Mouse (Mus musculus) forebrain, embryonic 16.5 days (tissue): ENCODE results near the gene Nfat5. TPM values are rescaled to one million over a fixed set of nuclear protein-coding genes. Genes with fewer than 3 reads are reported as not detected.

Experiments
- ATAC-seq: fragments of 200-750 bp; cut with Nextera tagmentation; 2 replicates; pipeline ENCODE4 v1.8.0; 2017; ENCODE audit warnings: mild to moderate bottlenecking, moderate library complexity
- H3K27ac ChIP-seq: fragments of 300-500 bp; sonication (generic); 2 replicates; pipeline ENCODE4 v1.5.1; 2014; ENCODE audit warnings: low read length, control low read depth
- H3K27me3 ChIP-seq: fragments of 300-500 bp; sonication (generic); replicated peaks from 2 replicates; pipeline ENCODE4 v1.6.1; 2014; ENCODE audit warnings: low read length; ENCODE audit not compliant: control insufficient read depth, insufficient read depth
- H3K36me3 ChIP-seq: fragments of 300-500 bp; sonication (generic); 2 replicates; pipeline ENCODE4 v1.6.1; 2014; ENCODE audit not compliant: control insufficient read depth, insufficient read depth
- H3K4me1 ChIP-seq: fragments of 300-500 bp; sonication (generic); replicated peaks from 2 replicates; pipeline ENCODE4 v1.6.1; 2014; ENCODE audit warnings: low read length; ENCODE audit not compliant: control insufficient read depth, insufficient read depth
- H3K4me2 ChIP-seq: fragments of 300-500 bp; sonication (generic); 2 replicates; pipeline ENCODE4 v1.6.1; 2014; ENCODE audit warnings: mild to moderate bottlenecking, low read length, control low read depth
- H3K4me3 ChIP-seq: fragments of 300-500 bp; sonication (generic); replicated peaks from 2 replicates; pipeline ENCODE4 v1.5.1; 2014; ENCODE audit warnings: mild to moderate bottlenecking, low read length, control low read depth
- H3K9ac ChIP-seq: fragments of 300-500 bp; sonication (generic); replicated peaks from 2 replicates; pipeline ENCODE4 v1.6.1; 2014; ENCODE audit warnings: low read depth, low read length, control low read depth
- H3K9me3 ChIP-seq: fragments of 300-500 bp; sonication (generic); 2 replicates; pipeline ENCODE4 v1.6.1; 2016; ENCODE audit warnings: low read length; ENCODE audit not compliant: control insufficient read depth
- WGBS: fragments of 180-500 bp; shearing (Covaris S2); extraction: QIAGEN DNeasy Blood & Tissue Kit; methylation state at CpG from one replicate; pipeline ENCODE4 v1.1.7; 2014; 5-methylcytosine and 5-hydroxymethylcytosine counted together
- polyA plus RNA-seq: library from polyadenylated mRNA; unstranded; fragments of >200 nt; fragmentation: Nextera tagmentation; extraction: Ambion mirVana; gene quantifications from 2 replicates; pipeline ENCODE4 v1.2.1, GENCODE M21; 2015

Nfat5 gene
- polyA plus RNA-seq, result 8.5 and 11.8 TPM in 2 replicates

DNA sequence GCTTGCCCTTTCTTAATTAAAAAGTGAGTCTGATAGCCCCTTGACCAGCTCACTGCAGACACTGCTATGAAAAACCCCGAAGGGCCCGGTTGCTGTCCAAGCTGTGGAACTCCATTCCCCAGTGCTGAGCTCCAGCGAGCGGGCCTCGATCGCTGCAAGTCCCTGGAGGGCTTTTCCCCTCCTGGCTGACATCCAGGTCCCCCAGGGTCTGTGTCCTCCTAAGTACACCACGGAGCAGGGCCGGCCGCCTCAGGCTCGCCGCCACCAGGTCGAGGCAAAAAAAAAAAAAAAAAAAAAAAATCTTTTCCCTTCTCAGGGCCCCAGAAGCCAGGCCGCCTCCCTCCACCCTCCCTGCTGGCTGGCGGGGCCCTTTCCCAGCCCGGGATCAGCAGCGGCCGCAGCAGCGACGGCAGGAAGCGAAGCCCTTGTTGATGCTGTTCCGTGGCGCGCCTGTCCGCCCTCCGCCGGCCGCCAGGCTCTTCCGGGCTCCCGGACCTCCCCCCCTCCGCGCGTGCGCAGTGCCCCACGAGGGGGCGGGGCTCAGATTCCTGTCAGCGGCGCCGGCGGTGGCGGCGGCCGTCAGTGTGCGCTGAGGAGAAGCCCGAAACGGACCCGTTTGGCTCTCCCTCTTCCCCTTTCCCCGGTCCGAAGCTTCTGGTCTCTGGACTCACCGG is at the start of gene Nfat5:
Gene Nfat5, plus strand, starts transcription at position 543 of the 674 bp plus-strand sequence.
- ATAC-seq, result peak; percentile 90
- peak within 1 kb of the TSS; percentile 93 for H3K9ac ChIP-seq
- peak within 1 kb of the TSS; percentile 93 for H3K4me3 ChIP-seq
- no peaks in the 10 kb centered on the region for H3K27me3 ChIP-seq
- H3K4me1 ChIP-seq, result peaks cover 10% of the 10 kb centered on the region
- no peaks in the 10 kb centered on the region for H3K36me3 ChIP-seq
- peak within 1 kb of the TSS; percentile 72 for H3K4me2 ChIP-seq
- WGBS, result under 1% methylated on average over 46 of the region's 49 CpGs
- no peaks in the 10 kb centered on the region for H3K9me3 ChIP-seq
- H3K27ac ChIP-seq, result peak within 1 kb of the TSS; percentile 89

DNA sequence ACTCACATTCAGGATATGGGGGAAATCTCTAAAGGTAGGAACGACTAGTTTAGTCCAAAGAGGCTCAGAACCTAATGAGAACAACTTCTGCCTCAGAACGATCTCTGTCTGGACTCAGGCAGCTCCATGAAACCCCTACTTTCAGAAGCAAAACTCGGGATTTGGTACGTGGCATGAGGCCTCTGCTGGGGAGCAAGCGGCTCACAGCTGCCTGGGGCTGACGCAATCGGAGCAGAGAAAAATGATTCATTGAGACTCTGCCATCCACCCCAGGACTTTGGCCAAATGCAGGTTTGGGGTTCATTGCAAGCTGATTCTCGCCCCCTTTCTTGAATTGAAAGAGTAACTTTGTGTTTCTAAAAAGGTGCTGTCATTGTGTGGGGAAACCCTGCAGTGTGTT is 49.1 kb upstream of the Nfat5 start:
- Histone ChIP-seq H3K4me1 (no peaks in the 10 kb centered on the region), H3K4me2 (no peak overlapping the region), H3K9ac (no peak overlapping the region), H3K27me3 (no peaks in the 10 kb centered on the region), H3K9me3 (no peaks in the 10 kb centered on the region), H3K27ac (no peak overlapping the region), H3K36me3 (no peaks in the 10 kb centered on the region), H3K4me3 (no peak overlapping the region)
- no peak for ATAC-seq
- 73% methylated on average over 8 of the region's 8 CpGs for WGBS

DNA sequence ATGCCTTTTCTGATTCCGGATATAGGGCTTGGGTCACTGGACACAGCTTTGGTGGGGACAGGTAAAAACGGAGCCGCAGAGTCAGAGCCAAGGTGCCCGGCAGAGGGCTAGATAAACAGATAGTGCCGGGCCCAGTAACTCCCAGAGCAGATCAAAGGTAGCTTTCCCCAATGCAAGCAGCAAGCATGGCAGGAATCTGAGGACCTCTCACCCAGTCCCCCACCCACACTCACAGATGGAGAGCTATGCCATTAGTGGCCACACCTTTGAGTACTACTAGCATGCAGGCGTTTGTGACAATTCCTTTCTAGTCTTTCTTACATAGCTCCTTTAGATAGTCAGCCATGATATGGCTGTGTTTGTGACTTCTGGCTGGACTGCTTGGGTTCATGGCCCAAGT is 44.8 kb upstream of the Nfat5 start:
- no peak for ATAC-seq
- H3K9ac ChIP-seq, result no peak overlapping the region

DNA sequence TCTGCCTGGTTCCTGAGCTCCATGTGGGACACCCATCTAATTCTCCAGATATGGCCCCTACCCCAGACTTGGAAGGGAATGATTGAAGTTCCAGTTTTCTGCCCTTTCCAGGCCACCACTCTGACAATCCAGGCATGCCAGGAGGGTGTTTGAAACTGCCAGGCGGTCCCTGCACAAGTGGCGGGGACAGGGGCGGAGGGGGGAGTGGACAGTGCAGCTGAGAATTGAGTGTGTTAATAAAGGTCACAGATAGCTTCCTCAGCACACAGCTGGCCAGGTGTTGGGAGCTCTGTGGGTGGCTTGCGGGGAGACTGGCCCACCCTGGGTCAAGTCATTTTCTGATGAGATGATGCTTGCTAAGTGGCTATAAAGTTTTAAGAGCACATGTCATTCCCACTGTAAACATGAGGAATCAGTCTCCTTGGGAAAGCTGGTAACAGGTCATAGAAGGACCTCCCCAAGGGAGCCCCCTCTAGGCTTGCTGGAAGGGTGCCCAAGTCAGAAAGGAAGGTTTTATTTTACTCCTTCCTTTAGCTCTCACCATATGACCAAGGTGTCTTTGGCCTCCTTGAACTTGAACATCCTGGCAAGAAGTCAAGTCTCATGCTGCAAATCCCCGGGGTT is 41.7 kb upstream of the Nfat5 start:
- Histone ChIP-seq H3K9me3 (no peaks in the 10 kb centered on the region), H3K9ac (no peak overlapping the region), H3K27ac (no peak overlapping the region), H3K4me2 (no peak overlapping the region), H3K4me1 (no peaks in the 10 kb centered on the region), H3K4me3 (no peak overlapping the region), H3K27me3 (no peaks in the 10 kb centered on the region), H3K36me3 (no peaks in the 10 kb centered on the region)
- 78% methylated on average over 5 of the region's 5 CpGs for WGBS
- no peak for ATAC-seq

More for the DNA sequence above, 44.8 kb upstream of the Nfat5 start:
- no peak overlapping the region for H3K4me3 ChIP-seq
- H3K4me1 ChIP-seq, result no peaks in the 10 kb centered on the region
- no peaks in the 10 kb centered on the region for H3K9me3 ChIP-seq
- H3K27ac ChIP-seq, result no peak overlapping the region
- H3K36me3 ChIP-seq, result no peaks in the 10 kb centered on the region
- H3K4me2 ChIP-seq, result no peak overlapping the region
- 91% methylated on average over 6 of the region's 6 CpGs for WGBS
- H3K27me3 ChIP-seq, result no peaks in the 10 kb centered on the region

DNA sequence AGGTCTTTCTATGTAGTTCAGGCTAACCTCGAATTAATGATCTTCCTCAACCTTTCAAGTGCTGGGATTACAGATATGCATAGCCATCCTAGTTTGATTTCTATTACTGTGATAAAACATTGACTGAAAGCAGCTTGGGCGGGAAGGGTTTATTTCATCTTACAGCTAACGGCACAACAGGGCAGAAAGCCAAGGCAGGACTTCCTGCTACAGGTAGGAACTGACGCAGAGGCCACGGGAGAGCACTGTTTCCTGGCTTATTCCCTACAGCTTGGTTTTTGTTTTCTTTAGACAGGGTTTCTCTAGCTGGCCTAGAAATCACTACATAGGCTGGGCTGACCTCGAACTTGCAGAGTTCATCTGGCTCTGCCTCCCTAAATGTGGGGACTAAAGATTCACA is 40.1 kb upstream of the Nfat5 start:
- no peak overlapping the region for H3K9ac ChIP-seq
- H3K4me1 ChIP-seq, result peaks cover 4% of the 10 kb centered on the region; the same call in 1 of the 2 replicates
- no peaks in the 10 kb centered on the region for H3K27me3 ChIP-seq
- no peaks in the 10 kb centered on the region for H3K9me3 ChIP-seq
- WGBS, result 77% methylated on average over 6 of the region's 6 CpGs
- H3K27ac ChIP-seq, result no peak overlapping the region
- no peak for ATAC-seq
- H3K4me3 ChIP-seq, result no peak overlapping the region
- H3K4me2 ChIP-seq, result no peak overlapping the region
- H3K36me3 ChIP-seq, result no peaks in the 10 kb centered on the region

DNA sequence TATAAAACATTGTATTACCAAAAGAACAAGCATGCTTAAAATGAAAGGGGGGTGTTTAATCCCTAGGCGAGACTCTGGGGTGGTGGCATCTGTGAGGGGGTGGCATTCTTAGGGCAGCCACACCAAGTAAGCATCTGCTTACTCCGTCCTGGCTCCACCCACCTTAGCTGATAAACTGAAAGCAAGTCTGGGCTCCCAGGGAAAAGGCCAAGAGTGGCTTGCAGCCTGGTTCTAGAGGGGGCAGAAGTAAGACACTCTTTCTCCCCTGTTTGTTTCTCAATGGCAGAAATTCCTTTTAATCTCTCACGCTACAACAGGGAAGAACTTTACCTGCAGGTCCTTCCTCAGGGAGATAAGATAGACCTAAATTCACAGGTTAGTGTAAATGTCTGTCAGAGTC is 38.9 kb upstream of the Nfat5 start:
- no peak for ATAC-seq
- Histone ChIP-seq H3K4me1 (peaks cover 4% of the 10 kb centered on the region; the same call in 1 of the 2 replicates), H3K36me3 (no peaks in the 10 kb centered on the region), H3K9me3 (no peaks in the 10 kb centered on the region), H3K4me2 (no peak overlapping the region), H3K27ac (no peak overlapping the region), H3K9ac (no peak overlapping the region), H3K4me3 (no peak overlapping the region), H3K27me3 (no peaks in the 10 kb centered on the region)
- 61% methylated on average over 3 of the region's 3 CpGs for WGBS

DNA sequence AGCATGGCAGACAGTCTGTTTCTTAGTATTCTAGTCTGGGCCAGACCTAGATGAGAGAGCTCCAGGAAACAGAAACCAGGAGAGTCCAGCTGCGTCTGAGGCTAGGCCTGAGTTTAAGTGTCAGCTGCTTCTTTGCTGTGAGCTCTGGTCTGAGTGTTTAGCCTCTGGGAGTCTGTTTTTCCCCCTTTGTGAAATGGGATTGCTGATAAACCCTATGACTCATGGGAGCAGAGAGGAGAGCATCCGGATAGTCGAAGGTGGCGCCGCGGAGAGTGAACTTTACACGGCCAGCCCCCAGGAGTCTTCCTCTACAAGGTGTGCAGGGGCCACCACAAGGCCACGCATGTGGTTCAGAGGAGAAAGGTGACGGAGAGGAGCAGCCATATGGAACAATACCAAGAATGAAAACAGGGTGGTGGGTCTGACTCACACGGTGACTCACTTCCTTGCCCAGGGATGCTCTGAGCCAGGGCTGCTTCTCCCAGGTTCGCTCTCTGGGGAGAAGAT is 38.3 kb upstream of the Nfat5 start:
- H3K9ac ChIP-seq, result no peak overlapping the region
- H3K27ac ChIP-seq, result no peak overlapping the region
- no peaks in the 10 kb centered on the region for H3K27me3 ChIP-seq
- H3K4me3 ChIP-seq, result no peak overlapping the region
- no peak overlapping the region for H3K4me2 ChIP-seq
- H3K36me3 ChIP-seq, result no peaks in the 10 kb centered on the region
- no peak for ATAC-seq
- H3K4me1 ChIP-seq, result peaks cover 4% of the 10 kb centered on the region; the same call in 1 of the 2 replicates
- WGBS, result 81% methylated on average over 11 of the region's 11 CpGs
- no peaks in the 10 kb centered on the region for H3K9me3 ChIP-seq

DNA sequence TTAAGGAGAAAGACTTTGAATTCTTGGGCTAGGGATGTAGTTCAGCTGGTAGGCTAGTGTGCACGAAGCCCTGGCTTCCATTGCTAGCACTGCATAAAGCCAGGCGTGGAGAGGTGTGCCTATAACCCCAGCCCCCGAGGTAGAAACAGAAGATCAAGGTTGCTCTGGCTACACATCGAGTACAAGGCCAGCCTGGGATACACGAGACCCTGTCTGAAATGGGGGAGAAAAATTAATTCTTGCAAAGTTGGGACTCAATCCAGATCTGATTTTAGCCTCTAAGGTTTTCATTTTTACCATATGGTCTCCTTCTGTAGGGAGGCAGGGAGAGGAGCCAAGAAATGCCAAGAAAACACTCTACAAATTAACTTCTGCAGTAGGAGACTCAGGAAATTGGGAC is 36.0 kb upstream of the Nfat5 start:
- Histone ChIP-seq H3K4me2 (no peak overlapping the region), H3K27me3 (no peaks in the 10 kb centered on the region), H3K27ac (no peak overlapping the region), H3K4me3 (no peak overlapping the region), H3K36me3 (no peaks in the 10 kb centered on the region), H3K4me1 (peaks cover 4% of the 10 kb centered on the region; the same call in 1 of the 2 replicates), H3K9me3 (no peaks in the 10 kb centered on the region), H3K9ac (no peak overlapping the region)
- 69% methylated on average over 5 of the region's 5 CpGs for WGBS
- no peak for ATAC-seq

DNA sequence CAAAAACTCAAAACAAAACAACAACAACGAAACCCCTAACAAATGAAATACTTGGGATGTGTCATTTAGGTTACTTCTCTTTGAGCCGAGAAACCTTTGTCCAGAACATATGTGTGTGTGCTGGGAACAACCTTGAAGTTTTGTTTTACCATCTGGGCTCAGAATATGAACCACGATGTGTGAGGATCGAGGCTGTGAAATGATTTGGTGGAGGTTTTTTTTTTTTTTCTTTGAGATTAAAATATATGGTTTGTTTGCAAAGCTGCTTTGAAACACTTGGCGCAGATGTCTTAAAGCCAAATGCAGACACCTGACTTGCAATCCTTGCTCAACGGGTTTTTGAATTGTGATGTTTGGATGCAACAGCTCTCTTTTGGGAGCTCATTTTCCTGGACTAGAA is 33.1 kb upstream of the Nfat5 start:
- Histone ChIP-seq H3K27ac (no peak overlapping the region), H3K9me3 (no peaks in the 10 kb centered on the region), H3K36me3 (no peaks in the 10 kb centered on the region), H3K4me1 (peaks cover 4% of the 10 kb centered on the region; the same call in 1 of the 2 replicates), H3K27me3 (no peaks in the 10 kb centered on the region), H3K4me3 (no peak overlapping the region), H3K9ac (no peak overlapping the region), H3K4me2 (no peak overlapping the region)
- 73% methylated on average over 6 of the region's 6 CpGs for WGBS
- ATAC-seq, result no peak
